Mouse (Mus musculus) forebrain, embryonic 11.5 days (tissue): Measurements from ENCODE around the gene Fbrs. TPM values are rescaled to one million over a fixed set of nuclear protein-coding genes. Genes with fewer than 3 reads are reported as not detected.

Experiments
- ATAC-seq: fragments of 200-750 bp; cut with Nextera tagmentation; replicated peaks from 2 replicates; pipeline ENCODE4 v1.8.0; 2017; ENCODE audit warnings: moderate TSS enrichment; ENCODE audit not compliant: low FRiP score
- DNase-seq: peaks from one replicate; pipeline ENCODE4 v3.0.0-alpha.2; 2017; ENCODE audit warnings: low spot score
- H3K27ac ChIP-seq: fragments of 300-500 bp; sonication (generic); 2 replicates; pipeline ENCODE4 v1.5.1; 2014; ENCODE audit warnings: low read depth, low read length
- H3K27me3 ChIP-seq: fragments of 300-500 bp; sonication (generic); 2 replicates; pipeline ENCODE4 v1.6.1; 2014; ENCODE audit warnings: mild to moderate bottlenecking, low read length, mixed read lengths; ENCODE audit not compliant: control insufficient read depth, insufficient read depth
- H3K36me3 ChIP-seq: fragments of 300-500 bp; sonication (generic); 2 replicates; pipeline ENCODE4 v1.6.1; 2014; ENCODE audit warnings: mild to moderate bottlenecking, low read length, moderate library complexity, mixed read lengths; ENCODE audit not compliant: control insufficient read depth, insufficient read depth
- H3K4me1 ChIP-seq: fragments of 300-500 bp; sonication (generic); replicated peaks from 2 replicates; pipeline ENCODE4 v1.6.1; 2014; ENCODE audit warnings: low read length, mixed read lengths; ENCODE audit not compliant: control insufficient read depth, insufficient read depth
- H3K4me2 ChIP-seq: fragments of 300-500 bp; sonication (generic); 2 replicates; pipeline ENCODE4 v1.6.1; 2014; ENCODE audit warnings: low read depth, mild to moderate bottlenecking, low read length, moderate library complexity, mixed read lengths; ENCODE audit not compliant: severe bottlenecking
- H3K4me3 ChIP-seq: fragments of 300-500 bp; sonication (generic); 2 replicates; pipeline ENCODE4 v1.5.1; 2014; ENCODE audit warnings: low read depth, low read length
- H3K9ac ChIP-seq: fragments of 300-500 bp; sonication (generic); 2 replicates; pipeline ENCODE4 v1.6.1; 2014; ENCODE audit warnings: low read length
- H3K9me3 ChIP-seq: fragments of 300-500 bp; sonication (generic); 2 replicates; pipeline ENCODE4 v1.6.1; 2016; ENCODE audit warnings: low read length, mixed read lengths; ENCODE audit not compliant: control insufficient read depth
- WGBS: fragments of 180-500 bp; shearing (Covaris S2); extraction: QIAGEN DNeasy Blood & Tissue Kit; methylation state at CpG from one replicate; pipeline ENCODE4 v1.1.7; 2014; 5-methylcytosine and 5-hydroxymethylcytosine counted together
- polyA plus RNA-seq: library from polyadenylated mRNA; unstranded; fragments of >200 nt; fragmentation: Nextera tagmentation; extraction: Ambion mirVana; gene quantifications from 2 replicates; pipeline ENCODE4 v1.2.1, GENCODE M21; 2014

Gene Fbrs
- 13.6 and 14.7 TPM in 2 replicates for polyA plus RNA-seq

- Histone ChIP-seq H3K9ac (peak within 1 kb of the TSS; percentile 77), H3K27ac (peak within 1 kb of the TSS; percentile 89), H3K4me3 (peak within 1 kb of the TSS; percentile 72), H3K27me3 (no peaks in the 10 kb centered on the region), H3K9me3 (no peaks in the 10 kb centered on the region), H3K36me3 (peaks cover 19% of the 10 kb centered on the region; the same call in 1 of the 2 replicates), H3K4me1 (peaks cover 14% of the 10 kb centered on the region), H3K4me2 (peak within 1 kb of the TSS; percentile 89)
- ATAC-seq (peak; percentile 80), DNase-seq (peak; percentile 92)
- WGBS, result under 1% methylated on average over 62 of the region's 62 CpGs
Observed at GRCm38 (mm10) chr7:127478635-127479317, at the start of gene Fbrs. Gene Fbrs, plus strand, starts transcription at chr7:127479199.

DNA sequence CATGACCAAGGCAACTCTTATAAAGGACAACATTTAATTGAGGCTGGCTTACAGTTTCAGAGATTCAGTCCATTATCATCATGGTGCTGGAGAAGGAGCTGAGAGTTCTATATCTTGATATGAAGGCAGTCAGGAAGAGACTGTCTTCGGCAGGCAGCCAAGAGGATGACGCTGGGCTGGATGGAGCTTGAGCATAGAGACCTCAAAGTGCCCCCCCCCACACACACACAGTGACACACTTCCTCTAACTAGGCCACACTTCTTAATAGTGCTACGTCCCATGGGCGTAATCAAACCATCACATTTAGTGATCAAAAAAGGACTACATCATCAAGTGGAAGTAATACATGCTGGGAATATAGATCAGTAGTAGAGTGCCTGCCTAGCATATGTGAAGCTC lies 43.8 kb upstream of the Fbrs start:
- H3K27me3 ChIP-seq, result no peaks in the 10 kb centered on the region
- H3K36me3 ChIP-seq, result no peaks in the 10 kb centered on the region; the same call in 1 of the 2 replicates
- no peaks in the 10 kb centered on the region for H3K4me1 ChIP-seq
- H3K9ac ChIP-seq, result no peak overlapping the region
- WGBS, result 91% methylated on average over 4 of the region's 4 CpGs
- no peak overlapping the region for H3K4me2 ChIP-seq
- H3K4me3 ChIP-seq, result no peak overlapping the region
- ATAC-seq (no peak), DNase-seq (no peak)
- no peaks in the 10 kb centered on the region; the same call in 1 of the 2 replicates for H3K9me3 ChIP-seq
- no peak overlapping the region for H3K27ac ChIP-seq

- no peak for DNase-seq
Observed at GRCm38 (mm10) chr7:127437724-127438123, 41.3 kb upstream of the Fbrs start.

GRCm38 (mm10) chr7:127443976-127444375 lies 35.0 kb upstream of the Fbrs start:
- DNase-seq, result no peak
- Histone ChIP-seq H3K4me1 (peaks cover 4% of the 10 kb centered on the region; the same call in 1 of the 2 replicates), H3K27ac (no peak overlapping the region), H3K9me3 (no peaks in the 10 kb centered on the region), H3K36me3 (peaks cover 13% of the 10 kb centered on the region), H3K4me3 (no peak overlapping the region), H3K4me2 (no peak overlapping the region), H3K9ac (no peak overlapping the region), H3K27me3 (no peaks in the 10 kb centered on the region)
- 91% methylated on average over 20 of the region's 20 CpGs for WGBS
- no peak for ATAC-seq

More at GRCm38 (mm10) chr7:127437724-127438123, 41.3 kb upstream of the Fbrs start:
- H3K27ac ChIP-seq, result no peak overlapping the region
- H3K36me3 ChIP-seq, result no peaks in the 10 kb centered on the region; the same call in 1 of the 2 replicates
- WGBS, result 87% methylated on average over 3 of the region's 3 CpGs
- H3K4me1 ChIP-seq, result no peaks in the 10 kb centered on the region
- no peaks in the 10 kb centered on the region for H3K27me3 ChIP-seq
- H3K4me3 ChIP-seq, result no peak overlapping the region
- no peak overlapping the region for H3K9ac ChIP-seq
- H3K4me2 ChIP-seq, result no peak overlapping the region
- ATAC-seq, result no peak
- no peaks in the 10 kb centered on the region; the same call in 1 of the 2 replicates for H3K9me3 ChIP-seq

DNA sequence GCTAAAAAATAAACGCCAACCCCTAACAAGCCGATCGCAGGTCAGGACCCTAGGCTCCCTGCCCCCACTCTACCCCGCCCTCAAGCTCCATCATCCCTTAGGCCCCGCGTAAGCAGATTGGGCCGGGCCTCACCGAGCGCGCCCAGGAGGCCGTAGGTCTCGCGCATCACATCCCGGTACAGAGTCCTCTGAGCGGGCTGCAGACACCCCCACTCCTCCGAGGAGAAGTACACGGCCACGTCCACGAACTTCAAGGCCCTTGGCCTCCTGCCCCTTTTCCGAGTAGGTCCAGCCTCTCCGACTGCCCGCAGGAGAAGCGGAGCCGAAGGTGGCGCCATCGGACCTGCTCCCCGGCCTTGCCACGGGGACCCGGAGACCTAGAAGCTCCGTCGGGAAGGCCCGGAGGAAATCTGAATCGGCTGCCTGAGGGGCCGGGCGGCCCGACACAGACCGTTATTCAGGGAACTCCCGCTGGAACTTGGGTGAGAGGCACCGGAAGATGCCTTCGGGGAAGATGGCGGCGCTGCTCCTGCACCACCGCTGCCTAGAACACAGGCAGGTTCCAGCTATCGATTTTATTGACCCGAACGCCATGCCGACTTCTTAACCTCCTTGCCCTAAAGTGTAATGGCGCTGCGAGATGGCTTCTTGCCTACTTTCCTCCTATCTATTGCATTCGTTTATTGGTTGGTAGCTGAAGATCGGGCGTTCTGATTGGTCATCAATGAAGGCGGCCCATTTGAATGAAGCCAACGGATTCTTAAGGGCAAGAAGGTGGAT lies 30.3 kb upstream of the Fbrs start, which contains the start of gene Zfp689:
Gene Zfp689 (minus strand): TSS at position 638 of the 780 bp plus-strand sequence.
- peak within 1 kb of the TSS; percentile 86 for H3K4me2 ChIP-seq
- ATAC-seq, result peak; percentile 89
- peak within 1 kb of the TSS; percentile 93 for H3K27ac ChIP-seq
- peaks cover 10% of the 10 kb centered on the region for H3K4me1 ChIP-seq
- H3K36me3 ChIP-seq, result peaks cover 8% of the 10 kb centered on the region
- H3K9me3 ChIP-seq, result no peaks in the 10 kb centered on the region
- WGBS, result under 1% methylated on average over 54 of the region's 54 CpGs
- peak; percentile 91 for DNase-seq
- peak within 1 kb of the TSS; percentile 99 for H3K9ac ChIP-seq
- peak within 1 kb of the TSS; percentile 93 for H3K4me3 ChIP-seq
- H3K27me3 ChIP-seq, result no peaks in the 10 kb centered on the region

- H3K36me3 ChIP-seq, result peaks cover 2% of the 10 kb centered on the region; the same call in 1 of the 2 replicates
- H3K9me3 ChIP-seq, result no peaks in the 10 kb centered on the region
- no peaks in the 10 kb centered on the region for H3K27me3 ChIP-seq
- H3K27ac ChIP-seq, result peak overlapping the region; percentile 3; the same call in 1 of the 2 replicates
- H3K9ac ChIP-seq, result peak overlapping the region; percentile 99
- H3K4me1 ChIP-seq, result peaks cover 10% of the 10 kb centered on the region
- ATAC-seq (no peak), DNase-seq (no peak)
- H3K4me2 ChIP-seq, result peak overlapping the region; percentile 86
- peak overlapping the region; percentile 93 for H3K4me3 ChIP-seq
- 80% methylated on average over 7 of the region's 7 CpGs for WGBS
Observed at GRCm38 (mm10) chr7:127449966-127450365, 29.0 kb upstream of the Fbrs start.

- H3K9me3 ChIP-seq, result no peaks in the 10 kb centered on the region; the same call in 1 of the 2 replicates
- no peak overlapping the region for H3K4me2 ChIP-seq
- 93% methylated on average over 2 of the region's 2 CpGs for WGBS
- H3K4me1 ChIP-seq, result peaks cover 6% of the 10 kb centered on the region
- no peak overlapping the region for H3K4me3 ChIP-seq
- DNase-seq (no peak), ATAC-seq (no peak)
- peaks cover 13% of the 10 kb centered on the region; the same call in 1 of the 2 replicates for H3K36me3 ChIP-seq
- H3K27me3 ChIP-seq, result no peaks in the 10 kb centered on the region
- no peak overlapping the region for H3K27ac ChIP-seq
- no peak overlapping the region; the same call in 1 of the 2 replicates for H3K9ac ChIP-seq
Observed at GRCm38 (mm10) chr7:127453056-127453455, 25.9 kb upstream of the Fbrs start.

- 85% methylated on average over 7 of the region's 7 CpGs for WGBS
- no peak overlapping the region for H3K4me2 ChIP-seq
- peaks cover 4% of the 10 kb centered on the region for H3K4me1 ChIP-seq
- no peaks in the 10 kb centered on the region; the same call in 1 of the 2 replicates for H3K9me3 ChIP-seq
- ATAC-seq (no peak), DNase-seq (no peak)
- H3K27ac ChIP-seq, result no peak overlapping the region
- H3K9ac ChIP-seq, result no peak overlapping the region
- no peak overlapping the region for H3K4me3 ChIP-seq
- H3K36me3 ChIP-seq, result peaks cover 17% of the 10 kb centered on the region; the same call in 1 of the 2 replicates
- no peaks in the 10 kb centered on the region for H3K27me3 ChIP-seq
Observed at GRCm38 (mm10) chr7:127454905-127455304, 24.1 kb upstream of the Fbrs start.
